Mouse (Mus musculus): ENCODE data around the gene Nckap5l. TPM values are rescaled to one million over a fixed set of nuclear protein-coding genes. Genes with fewer than 3 reads are reported as not detected.
A peak's percentile ranks its signal among the peaks of the same experiment; 100 is the strongest.

Nckap5l gene
- polyA plus RNA-seq, 1 experiment, result 3.9 TPM

DNA sequence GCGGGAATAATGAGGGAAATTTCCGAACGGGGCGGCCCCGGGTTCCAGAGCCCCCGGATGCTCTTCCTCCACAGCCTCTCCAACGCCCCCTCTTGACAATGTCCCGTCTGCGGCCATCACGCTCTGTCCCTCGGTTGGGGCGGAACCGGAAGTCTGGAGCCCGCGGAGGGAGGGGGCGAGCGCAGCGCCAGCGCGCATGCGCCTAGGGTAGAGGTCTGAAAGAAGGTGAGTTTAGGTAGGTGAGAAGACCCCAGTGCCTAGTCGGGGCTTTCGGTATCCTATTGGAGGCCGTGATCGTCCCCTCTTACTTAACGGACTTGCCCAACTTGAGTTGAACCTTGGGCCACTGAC is 17.0 kb upstream of the Nckap5l start, which contains the start of gene Bcdin3d:
TSS of gene Bcdin3d (minus strand) at position 155 of the 351 bp plus-strand sequence.
- TF ChIP-seq POLR2A (IDR thresholded peaks at IDR 0.05; ENCODE audit: control insufficient read depth, low read depth, low read length) (peak; percentile 79), CTCF (IDR thresholded peaks at IDR 0.05; ENCODE audit: control insufficient read depth, insufficient read depth, insufficient replicate concordance, low read depth, low read length) (0 out of 2 replicates have a peak, but pooled peaks have one; percentile 1)
- Histone ChIP-seq H3K27me3 (ENCODE audit: control insufficient read depth, insufficient read depth, low read length) (no peaks in the 10 kb centered on the region), H3K36me3 (ENCODE audit: control insufficient read depth, insufficient read depth, low read length) (no peaks in the 10 kb centered on the region), H3K27ac (ENCODE audit: control insufficient read depth, insufficient read depth, low read depth, low read length) (peak within 1 kb of the TSS; percentile 41), H3K4me3 (ENCODE audit: control insufficient read depth, low read depth, low read length) (peak within 1 kb of the TSS; percentile 90), H3K4me1 (ENCODE audit: control insufficient read depth, insufficient read depth, low read length) (peaks cover 22% of the 10 kb centered on the region)

DNA sequence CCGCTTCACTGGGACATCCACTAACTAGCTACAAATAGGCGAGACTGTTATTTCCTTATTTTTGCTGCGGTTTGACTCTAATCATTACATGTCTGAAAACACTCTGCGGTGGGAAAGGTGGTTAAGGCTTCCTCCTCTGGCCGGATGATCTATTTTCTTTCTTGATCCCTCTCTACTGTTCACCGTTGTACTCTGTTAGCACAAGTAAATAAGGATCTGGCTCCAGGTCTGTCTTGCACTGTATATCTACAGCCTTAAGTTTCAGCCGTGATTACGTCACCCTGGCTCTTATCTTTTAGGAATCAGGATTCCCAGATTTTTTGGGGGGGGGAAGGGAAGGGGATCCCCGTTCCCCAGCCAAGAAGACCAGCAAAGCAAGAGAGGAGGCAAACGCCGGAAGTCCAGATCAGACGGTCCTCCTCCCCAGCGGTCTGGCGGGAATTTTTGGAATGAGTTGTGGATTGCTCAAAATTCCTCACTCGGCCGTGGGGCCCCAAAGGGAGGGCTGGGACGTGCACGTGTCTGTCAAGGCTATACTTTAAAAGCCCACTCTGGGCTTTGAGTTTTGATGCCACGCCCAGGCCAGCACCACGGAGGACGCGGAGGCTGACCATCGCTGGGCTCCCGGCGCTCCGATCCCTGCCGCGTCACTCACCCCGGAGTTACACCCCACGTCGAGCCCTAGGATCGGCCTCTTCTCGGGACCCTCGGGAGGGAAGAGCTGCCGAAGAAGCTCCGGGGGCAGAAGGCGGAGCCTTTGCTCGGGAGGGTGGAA is 16.4 kb upstream of the Nckap5l start:
- H3K36me3 ChIP-seq (ENCODE audit: control insufficient read depth, insufficient read depth, low read length), result no peaks in the 10 kb centered on the region
- H3K27me3 ChIP-seq (ENCODE audit: control insufficient read depth, insufficient read depth, low read length), result no peaks in the 10 kb centered on the region
- TF ChIP-seq CTCF (IDR thresholded peaks at IDR 0.05; ENCODE audit: control insufficient read depth, insufficient read depth, insufficient replicate concordance, low read depth, low read length), result no peak
- TF ChIP-seq POLR2A (IDR thresholded peaks at IDR 0.05; ENCODE audit: control insufficient read depth, low read depth, low read length), result no peak
- peak overlapping the region; percentile 90 for H3K4me3 ChIP-seq (ENCODE audit: control insufficient read depth, low read depth, low read length)
- H3K4me1 ChIP-seq (ENCODE audit: control insufficient read depth, insufficient read depth, low read length), result peaks cover 22% of the 10 kb centered on the region
- H3K27ac ChIP-seq (ENCODE audit: control insufficient read depth, insufficient read depth, low read depth, low read length), result peak overlapping the region; percentile 41

DNA sequence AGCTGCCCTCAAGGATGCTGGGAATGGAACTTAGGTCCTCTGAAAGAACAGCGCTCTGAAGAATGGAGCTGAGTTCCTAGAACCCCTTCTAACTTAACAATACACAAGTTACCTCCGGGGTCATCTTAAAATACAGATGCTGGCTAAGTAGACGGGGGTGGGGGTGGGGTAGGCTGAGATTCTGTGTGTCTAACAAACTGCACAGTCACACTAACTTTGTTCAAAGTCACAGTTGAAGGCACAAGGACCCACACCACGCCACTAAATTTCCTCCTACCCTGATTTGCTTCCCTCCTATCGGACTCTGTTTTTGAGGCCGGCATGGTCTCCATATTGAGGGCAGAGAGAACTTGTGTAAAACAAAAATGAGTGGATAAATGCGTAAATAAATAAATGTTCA is 15.4 kb upstream of the Nckap5l start:
- TF ChIP-seq CTCF (IDR thresholded peaks at IDR 0.05; ENCODE audit: control insufficient read depth, insufficient read depth, insufficient replicate concordance, low read depth, low read length) (no peak), POLR2A (IDR thresholded peaks at IDR 0.05; ENCODE audit: control insufficient read depth, low read depth, low read length) (no peak)
- Histone ChIP-seq H3K36me3 (ENCODE audit: control insufficient read depth, insufficient read depth, low read length) (no peaks in the 10 kb centered on the region), H3K4me1 (ENCODE audit: control insufficient read depth, insufficient read depth, low read length) (peaks cover 22% of the 10 kb centered on the region), H3K27ac (ENCODE audit: control insufficient read depth, insufficient read depth, low read depth, low read length) (no peak overlapping the region), H3K4me3 (ENCODE audit: control insufficient read depth, low read depth, low read length) (no peak overlapping the region), H3K27me3 (ENCODE audit: control insufficient read depth, insufficient read depth, low read length) (no peaks in the 10 kb centered on the region)

DNA sequence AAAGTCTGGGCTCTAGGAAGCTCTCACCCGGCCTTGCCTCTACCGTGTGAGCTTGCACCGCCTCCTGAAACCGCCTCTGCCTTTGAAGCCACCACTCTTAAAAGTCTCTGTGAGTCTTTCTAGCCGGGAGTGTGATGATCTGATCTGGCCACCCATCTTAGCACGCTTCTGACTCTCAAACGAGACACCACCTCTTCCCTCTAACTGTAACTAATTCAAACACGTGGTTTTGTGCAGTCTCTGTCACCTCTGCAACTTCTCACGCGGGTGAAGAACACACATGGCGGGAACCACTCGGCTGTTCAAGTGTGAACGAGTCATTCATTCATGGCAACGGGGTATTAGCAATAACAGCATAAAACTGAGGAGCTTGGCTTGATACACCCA is 14.1 kb upstream of the Nckap5l start:
- Histone ChIP-seq H3K4me1 (ENCODE audit: control insufficient read depth, insufficient read depth, low read length) (peaks cover 22% of the 10 kb centered on the region), H3K36me3 (ENCODE audit: control insufficient read depth, insufficient read depth, low read length) (no peaks in the 10 kb centered on the region), H3K27me3 (ENCODE audit: control insufficient read depth, insufficient read depth, low read length) (no peaks in the 10 kb centered on the region), H3K27ac (ENCODE audit: control insufficient read depth, insufficient read depth, low read depth, low read length) (no peak overlapping the region), H3K4me3 (ENCODE audit: control insufficient read depth, low read depth, low read length) (no peak overlapping the region)
- no peak for TF ChIP-seq POLR2A (IDR thresholded peaks at IDR 0.05; ENCODE audit: control insufficient read depth, low read depth, low read length)
- no peak for TF ChIP-seq CTCF (IDR thresholded peaks at IDR 0.05; ENCODE audit: control insufficient read depth, insufficient read depth, insufficient replicate concordance, low read depth, low read length)

- peak overlapping the region; percentile 8 for H3K4me3 ChIP-seq (ENCODE audit: control insufficient read depth, low read depth, low read length)
- no peak for TF ChIP-seq POLR2A (IDR thresholded peaks at IDR 0.05; ENCODE audit: control insufficient read depth, low read depth, low read length)
- TF ChIP-seq CTCF (IDR thresholded peaks at IDR 0.05; ENCODE audit: control insufficient read depth, insufficient read depth, insufficient replicate concordance, low read depth, low read length), result no peak
- H3K36me3 ChIP-seq (ENCODE audit: control insufficient read depth, insufficient read depth, low read length), result no peaks in the 10 kb centered on the region
- H3K27me3 ChIP-seq (ENCODE audit: control insufficient read depth, insufficient read depth, low read length), result no peaks in the 10 kb centered on the region
- H3K4me1 ChIP-seq (ENCODE audit: control insufficient read depth, insufficient read depth, low read length), result peaks cover 22% of the 10 kb centered on the region
- no peak overlapping the region; the same call in 1 of the 2 replicates for H3K27ac ChIP-seq (ENCODE audit: control insufficient read depth, insufficient read depth, low read depth, low read length)
Observed at GRCm38 (mm10) chr15:99470971-99471676, 13.6 kb upstream of the Nckap5l start.

DNA sequence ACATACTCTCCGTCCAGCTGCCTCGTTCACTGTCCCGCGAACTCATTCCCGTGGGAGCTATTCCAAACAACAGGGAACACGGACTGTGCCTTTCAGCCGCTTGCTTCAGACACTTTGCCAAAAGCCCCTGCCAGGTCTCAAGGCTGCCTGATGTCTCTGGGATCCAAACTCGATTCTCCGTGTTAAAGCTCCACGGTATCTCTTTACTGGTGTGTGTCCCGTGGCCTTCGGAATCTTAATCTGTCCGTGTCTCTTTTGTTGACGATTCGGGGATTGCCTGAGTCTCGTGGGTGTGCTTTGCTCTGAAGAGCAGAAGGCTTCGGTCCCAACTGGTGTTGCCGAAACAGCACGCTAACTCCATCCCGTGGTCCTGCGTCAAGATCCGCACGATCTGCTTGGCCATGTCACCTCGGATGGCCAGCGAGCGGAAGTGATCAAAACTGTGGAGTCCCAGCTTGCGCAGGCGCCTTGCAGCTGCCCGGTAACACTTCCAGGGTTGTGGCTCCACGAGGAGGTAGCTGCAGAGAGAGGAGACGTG is 12.7 kb upstream of the Nckap5l start:
- peak overlapping the region; percentile 8 for H3K4me3 ChIP-seq (ENCODE audit: control insufficient read depth, low read depth, low read length)
- no peaks in the 10 kb centered on the region for H3K36me3 ChIP-seq (ENCODE audit: control insufficient read depth, insufficient read depth, low read length)
- TF ChIP-seq CTCF (IDR thresholded peaks at IDR 0.05; ENCODE audit: control insufficient read depth, insufficient read depth, insufficient replicate concordance, low read depth, low read length) (no peak), POLR2A (IDR thresholded peaks at IDR 0.05; ENCODE audit: control insufficient read depth, low read depth, low read length) (no peak)
- no peaks in the 10 kb centered on the region for H3K27me3 ChIP-seq (ENCODE audit: control insufficient read depth, insufficient read depth, low read length)
- H3K27ac ChIP-seq (ENCODE audit: control insufficient read depth, insufficient read depth, low read depth, low read length), result peak overlapping the region; percentile 54; the same call in 1 of the 2 replicates
- peaks cover 22% of the 10 kb centered on the region for H3K4me1 ChIP-seq (ENCODE audit: control insufficient read depth, insufficient read depth, low read length)

GRCm38 (mm10) chr15:99469736-99470135 is 12.2 kb upstream of the Nckap5l start:
- Histone ChIP-seq H3K4me1 (ENCODE audit: control insufficient read depth, insufficient read depth, low read length) (peaks cover 20% of the 10 kb centered on the region), H3K27ac (ENCODE audit: control insufficient read depth, insufficient read depth, low read depth, low read length) (no peak overlapping the region), H3K4me3 (ENCODE audit: control insufficient read depth, low read depth, low read length) (no peak overlapping the region), H3K36me3 (ENCODE audit: control insufficient read depth, insufficient read depth, low read length) (no peaks in the 10 kb centered on the region), H3K27me3 (ENCODE audit: control insufficient read depth, insufficient read depth, low read length) (no peaks in the 10 kb centered on the region)
- TF ChIP-seq CTCF (IDR thresholded peaks at IDR 0.05; ENCODE audit: control insufficient read depth, insufficient read depth, insufficient replicate concordance, low read depth, low read length), result no peak
- no peak for TF ChIP-seq POLR2A (IDR thresholded peaks at IDR 0.05; ENCODE audit: control insufficient read depth, low read depth, low read length)
